Mouse (Mus musculus) intestine, embryonic 16.5 days (tissue): ENCODE measurements around the gene Frs2. TPM values are rescaled to one million over a fixed set of nuclear protein-coding genes. Genes with fewer than 3 reads are reported as not detected.

Experiments
- ATAC-seq: fragments of 200-750 bp; cut with Nextera tagmentation; 2 replicates; pipeline ENCODE4 v1.8.0; 2017; ENCODE audit warnings: moderate TSS enrichment, moderate library complexity
- H3K27ac ChIP-seq: fragments of 300-500 bp; sonication (generic); 2 replicates; pipeline ENCODE4 v1.5.1; 2014; ENCODE audit warnings: mild to moderate bottlenecking, low read length
- H3K27me3 ChIP-seq: fragments of 300-500 bp; sonication (generic); replicated peaks from 2 replicates; pipeline ENCODE4 v1.6.1; 2014; ENCODE audit warnings: low read length, control low read depth, mixed read lengths; ENCODE audit not compliant: control insufficient read depth, insufficient read depth
- H3K36me3 ChIP-seq: fragments of 300-500 bp; sonication (generic); 2 replicates; pipeline ENCODE4 v1.6.1; 2014; ENCODE audit warnings: low read length, control low read depth; ENCODE audit not compliant: control insufficient read depth, insufficient read depth
- H3K4me1 ChIP-seq: fragments of 300-500 bp; sonication (generic); 2 replicates; pipeline ENCODE4 v1.6.1; 2014; ENCODE audit warnings: low read length, control low read depth, mixed read lengths; ENCODE audit not compliant: control insufficient read depth, insufficient read depth
- H3K4me2 ChIP-seq: fragments of 300-500 bp; sonication (generic); 2 replicates; pipeline ENCODE4 v1.6.1; 2014; ENCODE audit warnings: low read depth, low read length, control low read depth
- H3K4me3 ChIP-seq: fragments of 300-500 bp; sonication (generic); 2 replicates; pipeline ENCODE4 v1.5.1; 2014; ENCODE audit warnings: mild to moderate bottlenecking, low read length
- H3K9ac ChIP-seq: fragments of 300-500 bp; sonication (generic); 2 replicates; pipeline ENCODE4 v1.6.1; 2014; ENCODE audit warnings: low read depth, low read length
- H3K9me3 ChIP-seq: fragments of 300-500 bp; sonication (generic); 2 replicates; pipeline ENCODE4 v1.6.1; 2016; ENCODE audit warnings: low read length, control low read depth; ENCODE audit not compliant: control insufficient read depth
- WGBS: fragments of 180-500 bp; shearing (Covaris S2); extraction: QIAGEN DNeasy Blood & Tissue Kit; methylation state at CpG from one replicate; pipeline ENCODE4 v1.1.7; 2014; 5-methylcytosine and 5-hydroxymethylcytosine counted together
- polyA plus RNA-seq: library from polyadenylated mRNA; unstranded; fragments of >200 nt; fragmentation: Nextera tagmentation; extraction: Ambion mirVana; gene quantifications from 2 replicates; pipeline ENCODE4 v1.2.1, GENCODE M21; 2015

Gene Frs2
- polyA plus RNA-seq, 1 experiment from 2014 or later = 13.9 TPM

DNA sequence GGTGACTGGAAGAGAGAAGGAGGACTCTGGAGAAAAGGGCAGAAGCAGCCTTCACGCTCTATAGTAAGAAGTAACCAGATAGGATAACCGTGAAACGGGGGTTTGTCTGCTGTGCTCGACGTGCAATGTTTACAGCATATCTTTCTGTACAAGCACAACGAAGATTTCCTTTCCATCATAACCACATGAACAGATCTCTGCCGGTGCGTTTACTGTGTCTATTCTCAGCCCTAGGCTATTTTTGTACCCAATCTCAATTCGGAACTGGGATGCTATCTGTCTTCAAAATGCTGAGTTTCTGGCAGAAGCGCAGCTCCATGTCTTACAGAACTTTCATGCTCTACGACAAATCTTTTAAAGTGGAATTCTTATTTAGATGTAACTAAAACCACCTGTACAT, 28.8 kb downstream of the Frs2 start:
- WGBS = 70% methylated on average over 11 of the region's 11 CpGs
- 0 out of 2 replicates have a peak, but pooled peaks cover 3% of the 10 kb centered on the region for H3K36me3 ChIP-seq
- no peak overlapping the region for H3K9ac ChIP-seq
- H3K27me3 ChIP-seq = no peaks in the 10 kb centered on the region
- no peak for ATAC-seq
- no peaks in the 10 kb centered on the region for H3K9me3 ChIP-seq
- no peak overlapping the region for H3K27ac ChIP-seq
- peaks cover 24% of the 10 kb centered on the region for H3K4me1 ChIP-seq
- H3K4me3 ChIP-seq = no peak overlapping the region
- no peak overlapping the region for H3K4me2 ChIP-seq

GRCm38 (mm10) chr10:117118421-117118831, 29.9 kb downstream of the Frs2 start:
- peak; percentile 34; the same call in 1 of the 2 replicates for ATAC-seq
- 50% methylated on average over 7 of the region's 7 CpGs for WGBS
- Histone ChIP-seq H3K9me3 (no peaks in the 10 kb centered on the region), H3K4me2 (no peak overlapping the region), H3K27ac (0 out of 2 replicates have a peak overlapping the region, but pooled peaks have one; percentile 11), H3K4me1 (peaks cover 25% of the 10 kb centered on the region), H3K9ac (no peak overlapping the region), H3K27me3 (no peaks in the 10 kb centered on the region), H3K4me3 (no peak overlapping the region), H3K36me3 (0 out of 2 replicates have a peak, but pooled peaks cover 3% of the 10 kb centered on the region)

DNA sequence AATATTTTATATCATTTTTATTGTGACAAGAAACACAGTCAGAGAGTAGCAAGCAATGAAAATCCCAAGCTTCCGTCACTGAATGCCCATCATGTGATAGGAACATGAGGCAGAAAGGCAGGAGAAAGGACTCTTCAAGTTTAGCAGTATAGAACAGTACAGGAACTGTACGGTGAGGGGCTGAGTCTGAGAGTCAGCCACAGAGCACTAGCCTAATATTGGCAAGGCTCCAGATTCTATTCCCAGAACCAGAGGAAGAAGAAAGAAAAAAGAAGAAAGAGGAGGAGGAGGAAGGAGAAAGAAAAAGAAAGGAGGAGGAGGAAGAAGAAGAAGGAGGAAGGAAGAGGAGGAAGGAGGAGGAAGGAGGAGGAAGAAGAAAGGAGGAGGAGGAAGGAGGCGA, 32.7 kb downstream of the Frs2 start:
- no peak for ATAC-seq
- no peak overlapping the region for H3K4me2 ChIP-seq
- H3K9ac ChIP-seq = no peak overlapping the region
- peaks cover 30% of the 10 kb centered on the region for H3K4me1 ChIP-seq
- H3K36me3 ChIP-seq = 0 out of 2 replicates have a peak, but pooled peaks cover 3% of the 10 kb centered on the region
- 60% methylated on average over 3 of the region's 3 CpGs for WGBS
- H3K27ac ChIP-seq = no peak overlapping the region
- H3K27me3 ChIP-seq = no peaks in the 10 kb centered on the region
- H3K9me3 ChIP-seq = no peaks in the 10 kb centered on the region
- H3K4me3 ChIP-seq = no peak overlapping the region

- Histone ChIP-seq H3K4me3 (no peak overlapping the region), H3K4me2 (no peak overlapping the region), H3K4me1 (peaks cover 22% of the 10 kb centered on the region), H3K9ac (no peak overlapping the region), H3K36me3 (no peaks in the 10 kb centered on the region), H3K9me3 (no peaks in the 10 kb centered on the region), H3K27ac (no peak overlapping the region; the same call in 1 of the 2 replicates), H3K27me3 (no peaks in the 10 kb centered on the region)
- peak; percentile 66 for ATAC-seq
- WGBS = 35% methylated on average over 2 of the region's 2 CpGs
Measured at GRCm38 (mm10) chr10:117112545-117112944, 35.8 kb downstream of the Frs2 start.

DNA sequence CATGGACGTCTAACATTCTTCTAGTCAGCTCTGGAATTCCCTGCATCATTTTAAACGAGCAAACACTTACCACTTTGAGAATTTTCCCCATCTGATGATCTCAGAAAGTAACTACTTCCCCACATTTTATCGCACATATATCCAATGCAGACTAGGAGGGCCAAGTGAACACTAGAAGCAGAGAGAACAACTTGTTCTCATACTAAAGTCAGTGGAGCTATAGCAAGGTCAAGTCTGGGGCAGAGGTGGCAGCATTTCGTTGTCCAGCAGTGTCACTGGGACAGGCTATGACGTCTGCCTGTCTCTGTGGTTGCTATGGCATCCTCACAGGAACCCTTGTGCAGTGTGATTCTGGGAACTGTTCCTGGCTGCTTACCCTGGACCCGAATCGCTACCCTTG, 36.9 kb downstream of the Frs2 start:
- H3K4me2 ChIP-seq = no peak overlapping the region
- ATAC-seq = no peak
- no peak overlapping the region for H3K27ac ChIP-seq
- peaks cover 25% of the 10 kb centered on the region for H3K4me1 ChIP-seq
- H3K27me3 ChIP-seq = no peaks in the 10 kb centered on the region
- H3K4me3 ChIP-seq = no peak overlapping the region
- no peak overlapping the region for H3K9ac ChIP-seq
- 63% methylated on average over 7 of the region's 7 CpGs for WGBS
- no peaks in the 10 kb centered on the region for H3K36me3 ChIP-seq
- H3K9me3 ChIP-seq = no peaks in the 10 kb centered on the region

- Histone ChIP-seq H3K9ac (no peak overlapping the region), H3K36me3 (no peaks in the 10 kb centered on the region), H3K4me1 (peaks cover 27% of the 10 kb centered on the region), H3K4me3 (no peak overlapping the region), H3K27ac (no peak overlapping the region), H3K4me2 (no peak overlapping the region), H3K9me3 (no peaks in the 10 kb centered on the region), H3K27me3 (no peaks in the 10 kb centered on the region)
- 50% methylated on average over 3 of the region's 3 CpGs for WGBS
- ATAC-seq = no peak
Measured at GRCm38 (mm10) chr10:117110271-117110670, 38.1 kb downstream of the Frs2 start.

DNA sequence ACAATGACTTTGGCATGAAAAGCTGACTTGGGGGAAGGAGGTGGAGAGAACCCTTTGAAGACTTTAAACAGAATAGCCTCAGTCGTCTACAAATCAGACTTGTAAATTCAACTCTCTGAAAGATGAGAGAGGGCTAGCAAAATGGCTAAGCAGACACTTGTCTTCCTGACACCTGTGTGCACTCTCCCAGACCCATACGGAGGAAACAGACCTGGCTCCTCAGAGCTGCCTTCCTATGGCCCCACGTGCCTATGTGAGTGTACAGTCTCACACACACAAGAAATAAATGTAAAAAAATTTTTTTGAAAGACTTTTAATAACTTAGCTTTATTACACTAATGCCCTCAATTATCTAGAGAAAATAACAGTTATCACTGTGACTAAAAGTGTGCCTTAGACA, 41.6 kb downstream of the Frs2 start:
- Histone ChIP-seq H3K27ac (no peak overlapping the region), H3K9me3 (no peaks in the 10 kb centered on the region), H3K9ac (no peak overlapping the region), H3K4me2 (no peak overlapping the region), H3K4me1 (peaks cover 29% of the 10 kb centered on the region), H3K27me3 (no peaks in the 10 kb centered on the region), H3K4me3 (no peak overlapping the region), H3K36me3 (no peaks in the 10 kb centered on the region)
- WGBS = 17% methylated on average over 3 of the region's 3 CpGs
- no peak for ATAC-seq

- Histone ChIP-seq H3K4me2 (no peak overlapping the region), H3K27ac (no peak overlapping the region), H3K27me3 (no peaks in the 10 kb centered on the region), H3K9me3 (no peaks in the 10 kb centered on the region), H3K36me3 (no peaks in the 10 kb centered on the region), H3K4me1 (peaks cover 29% of the 10 kb centered on the region), H3K9ac (no peak overlapping the region), H3K4me3 (no peak overlapping the region)
- ATAC-seq = peak; percentile 51
- 15% methylated on average over 4 of the region's 4 CpGs for WGBS
Measured at GRCm38 (mm10) chr10:117106244-117106643, 42.1 kb downstream of the Frs2 start.

- Histone ChIP-seq H3K4me2 (0 out of 2 replicates have a peak overlapping the region, but pooled peaks have one; percentile 17), H3K9ac (no peak overlapping the region), H3K4me3 (no peak overlapping the region), H3K4me1 (peaks cover 27% of the 10 kb centered on the region), H3K27me3 (no peaks in the 10 kb centered on the region), H3K36me3 (no peaks in the 10 kb centered on the region), H3K27ac (peak overlapping the region; percentile 37; the same call in 1 of the 2 replicates), H3K9me3 (no peaks in the 10 kb centered on the region)
- peak; percentile 47; the same call in 1 of the 2 replicates for ATAC-seq
- WGBS = 57% methylated on average over 4 of the region's 4 CpGs
Measured at GRCm38 (mm10) chr10:117105015-117105414, 43.3 kb downstream of the Frs2 start.
